Mouse (Mus musculus) heart, embryonic 10.5 days (tissue): Measurements from ENCODE around the gene Naa20. TPM values are rescaled to one million over a fixed set of nuclear protein-coding genes. Genes with fewer than 3 reads are reported as not detected.

Experiments
- DNase-seq: peaks from one replicate; pipeline ENCODE4 v3.0.0-alpha.2; 2017; ENCODE audit warnings: low spot score
- H3K27ac ChIP-seq: fragments of 300-500 bp; sonication (generic); 2 replicates; pipeline ENCODE4 v1.5.1; 2016; ENCODE audit warnings: mild to moderate bottlenecking
- H3K27me3 ChIP-seq: fragments of 300-500 bp; sonication (generic); 2 replicates; pipeline ENCODE4 v1.6.1; 2016; ENCODE audit warnings: mild to moderate bottlenecking; ENCODE audit not compliant: poor library complexity, insufficient read depth, severe bottlenecking
- H3K36me3 ChIP-seq: fragments of 300-500 bp; sonication (generic); 2 replicates; pipeline ENCODE4 v1.6.1; 2016; ENCODE audit warnings: mild to moderate bottlenecking, moderate library complexity
- H3K4me1 ChIP-seq: fragments of 300-500 bp; sonication (generic); 2 replicates; pipeline ENCODE4 v1.6.1; 2016; ENCODE audit warnings: mild to moderate bottlenecking
- H3K4me3 ChIP-seq: fragments of 300-500 bp; sonication (generic); 2 replicates; pipeline ENCODE4 v1.5.1; 2016; ENCODE audit warnings: mild to moderate bottlenecking, moderate library complexity
- H3K9me3 ChIP-seq: fragments of 300-500 bp; sonication (generic); 2 replicates; pipeline ENCODE4 v1.6.1; 2016; ENCODE audit warnings: mild to moderate bottlenecking, moderate library complexity
- WGBS: fragments of 180-500 bp; shearing (Covaris S2); methylation state at CpG from one replicate; pipeline ENCODE4 v1.1.7; 2016; 5-methylcytosine and 5-hydroxymethylcytosine counted together
- polyA plus RNA-seq: library from polyadenylated mRNA; unstranded; fragments of >200 nt; fragmentation: Nextera tagmentation; extraction: Ambion mirVana; gene quantifications from 2 replicates; pipeline ENCODE4 v1.2.1, GENCODE M21; 2016

Gene Naa20
- polyA plus RNA-seq, 1 experiment from 2014 or later = 196 TPM

DNA sequence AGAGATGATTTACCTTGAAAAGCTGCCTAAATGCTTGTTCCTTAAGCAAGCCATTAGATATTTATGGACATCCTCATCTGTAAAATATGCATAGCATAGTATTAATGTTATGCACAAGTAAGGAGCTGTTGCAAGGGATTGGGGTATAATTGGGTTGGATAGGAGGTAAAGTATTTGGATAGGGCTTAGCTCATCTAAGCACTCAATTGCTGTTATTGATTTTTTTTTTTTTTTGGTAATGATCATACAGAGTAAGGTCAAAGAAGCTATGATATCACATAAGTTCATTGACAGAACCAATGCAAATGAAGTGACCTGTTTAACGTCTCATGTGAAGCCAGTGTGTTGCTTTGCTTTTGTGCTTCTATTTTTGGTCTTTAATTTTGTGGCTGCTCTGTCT is 27.9 kb upstream of the Naa20 start:
- H3K27me3 ChIP-seq = no peaks in the 10 kb centered on the region
- 64% methylated on average over 1 of the region's 1 CpGs for WGBS
- peaks cover under 1% of the 10 kb centered on the region; the same call in 1 of the 2 replicates for H3K4me1 ChIP-seq
- H3K4me3 ChIP-seq = no peak overlapping the region
- no peaks in the 10 kb centered on the region for H3K9me3 ChIP-seq
- H3K36me3 ChIP-seq = peaks cover 33% of the 10 kb centered on the region
- no peak overlapping the region for H3K27ac ChIP-seq
- no peak for DNase-seq

DNA sequence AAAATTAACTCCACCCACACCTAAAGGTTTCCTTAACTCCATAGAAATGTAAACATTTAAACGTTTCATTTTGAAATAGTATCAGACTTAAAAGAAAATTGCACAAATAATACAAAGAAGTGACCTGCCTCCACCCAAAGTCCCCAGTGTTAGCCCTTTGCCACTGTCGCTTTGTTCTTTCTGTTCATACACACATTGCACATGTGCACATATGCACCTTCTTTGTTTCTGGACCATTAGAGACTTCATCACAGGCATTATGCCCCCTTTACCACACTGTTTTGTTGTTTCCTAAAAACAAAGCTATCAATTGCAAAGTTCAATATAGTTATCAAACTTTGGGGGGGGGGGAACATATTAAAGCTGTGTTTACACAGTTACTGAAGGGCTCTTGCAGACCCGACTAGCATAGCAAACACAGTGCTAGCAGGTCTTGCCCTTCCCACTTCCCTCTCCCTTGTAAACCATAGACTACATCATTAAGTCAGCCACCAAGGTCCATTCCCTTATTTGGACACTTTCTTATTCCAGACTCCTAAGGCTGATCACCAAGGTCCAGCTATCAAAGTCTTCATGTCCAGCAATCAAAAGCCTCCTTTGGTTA is 26.9 kb upstream of the Naa20 start:
- WGBS = 59% methylated on average over 3 of the region's 3 CpGs

GRCm38 (mm10) chr2:145877191-145877590 is 24.7 kb upstream of the Naa20 start:
- 87% methylated on average over 3 of the region's 3 CpGs for WGBS
- Histone ChIP-seq H3K4me1 (peaks cover 2% of the 10 kb centered on the region; the same call in 1 of the 2 replicates), H3K27me3 (no peaks in the 10 kb centered on the region), H3K9me3 (no peaks in the 10 kb centered on the region), H3K27ac (no peak overlapping the region), H3K4me3 (no peak overlapping the region), H3K36me3 (peaks cover 45% of the 10 kb centered on the region)
- no peak for DNase-seq

More for the DNA sequence above, 26.9 kb upstream of the Naa20 start:
- no peak for DNase-seq
- H3K27ac ChIP-seq = no peak overlapping the region
- H3K9me3 ChIP-seq = no peaks in the 10 kb centered on the region
- H3K27me3 ChIP-seq = no peaks in the 10 kb centered on the region
- H3K4me1 ChIP-seq = peaks cover 2% of the 10 kb centered on the region; the same call in 1 of the 2 replicates
- H3K36me3 ChIP-seq = peaks cover 37% of the 10 kb centered on the region
- no peak overlapping the region for H3K4me3 ChIP-seq

DNA sequence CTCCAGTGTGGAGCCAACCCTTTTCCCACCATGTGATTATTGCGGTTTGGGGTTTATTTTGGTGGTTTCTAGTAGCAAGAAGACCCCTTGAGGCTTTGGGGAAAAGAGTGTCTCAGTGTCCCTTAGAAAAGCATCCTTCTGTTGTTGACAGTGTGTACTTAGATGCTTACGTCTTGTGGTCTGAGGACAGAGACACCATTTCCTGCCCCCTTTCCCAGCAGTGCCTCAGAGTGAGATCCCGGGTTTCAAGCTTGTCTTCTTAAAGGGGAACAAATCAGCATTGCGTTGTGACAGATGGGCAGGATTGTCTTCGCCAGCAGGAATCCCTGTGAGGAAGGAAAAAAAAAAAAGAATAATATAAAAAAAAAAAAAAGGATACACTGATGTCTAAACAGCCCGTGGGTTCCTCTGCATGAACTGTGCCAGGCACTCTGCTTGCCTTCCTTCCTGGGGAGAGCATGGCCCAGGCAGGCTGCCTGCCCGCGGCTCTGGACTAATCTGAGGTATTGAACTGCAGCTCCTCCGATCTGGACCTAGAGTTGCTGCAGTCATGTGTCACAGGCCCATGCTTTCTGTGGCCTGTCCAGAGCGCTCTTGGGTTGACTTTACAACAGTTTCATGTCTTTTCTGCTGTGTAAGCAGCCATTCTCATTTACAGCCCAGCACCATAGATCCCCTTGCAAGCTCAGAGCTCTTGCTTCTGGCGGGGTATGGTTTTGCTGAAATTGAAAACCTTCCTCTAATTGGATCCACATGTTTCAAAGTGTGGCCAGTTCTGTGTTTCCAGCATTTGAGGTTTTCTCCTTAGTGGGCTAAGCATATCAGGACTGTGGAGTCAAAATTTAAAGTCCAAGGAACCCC is 20.8 kb upstream of the Naa20 start:
- no peak for DNase-seq
- Histone ChIP-seq H3K4me3 (no peak overlapping the region), H3K9me3 (no peaks in the 10 kb centered on the region), H3K36me3 (peaks cover 64% of the 10 kb centered on the region), H3K27me3 (no peaks in the 10 kb centered on the region), H3K27ac (no peak overlapping the region), H3K4me1 (peaks cover 28% of the 10 kb centered on the region)
- 73% methylated on average over 11 of the region's 11 CpGs for WGBS

GRCm38 (mm10) chr2:145881932-145882331 is 20.0 kb upstream of the Naa20 start:
- H3K27ac ChIP-seq = no peak overlapping the region
- WGBS = 86% methylated on average over 5 of the region's 5 CpGs

DNA sequence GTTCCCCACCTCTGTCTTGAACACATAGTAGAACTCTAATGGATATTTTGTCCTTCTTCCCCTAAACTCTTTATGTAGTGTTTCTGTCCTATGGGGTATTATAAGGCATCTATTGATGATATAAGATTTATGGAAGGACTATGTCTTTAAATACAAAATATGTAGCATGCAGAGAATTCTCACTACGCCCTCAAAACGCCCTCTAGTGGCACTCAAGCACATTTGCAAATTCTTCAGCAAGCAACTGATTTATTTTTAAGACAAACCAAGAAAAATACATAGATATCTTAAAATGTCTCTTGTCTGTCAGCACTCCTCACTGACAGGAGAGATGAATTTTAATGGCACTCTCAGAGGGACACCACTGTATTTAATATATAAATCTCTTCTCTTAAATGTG is 19.5 kb upstream of the Naa20 start:
- no peak overlapping the region for H3K4me3 ChIP-seq
- WGBS = 22% methylated on average over 2 of the region's 2 CpGs
- H3K9me3 ChIP-seq = no peaks in the 10 kb centered on the region
- H3K27me3 ChIP-seq = no peaks in the 10 kb centered on the region
- H3K4me1 ChIP-seq = peaks cover 28% of the 10 kb centered on the region
- DNase-seq = no peak
- no peak overlapping the region for H3K27ac ChIP-seq
- peaks cover 53% of the 10 kb centered on the region for H3K36me3 ChIP-seq

More at GRCm38 (mm10) chr2:145881932-145882331, 20.0 kb upstream of the Naa20 start:
- peaks cover 58% of the 10 kb centered on the region for H3K36me3 ChIP-seq
- no peaks in the 10 kb centered on the region for H3K9me3 ChIP-seq
- peaks cover 28% of the 10 kb centered on the region for H3K4me1 ChIP-seq
- no peak overlapping the region for H3K4me3 ChIP-seq
- no peak for DNase-seq
- no peaks in the 10 kb centered on the region for H3K27me3 ChIP-seq

GRCm38 (mm10) chr2:145884036-145884912 is 17.6 kb upstream of the Naa20 start:
- H3K4me3 ChIP-seq = no peak overlapping the region
- no peaks in the 10 kb centered on the region for H3K27me3 ChIP-seq

DNA sequence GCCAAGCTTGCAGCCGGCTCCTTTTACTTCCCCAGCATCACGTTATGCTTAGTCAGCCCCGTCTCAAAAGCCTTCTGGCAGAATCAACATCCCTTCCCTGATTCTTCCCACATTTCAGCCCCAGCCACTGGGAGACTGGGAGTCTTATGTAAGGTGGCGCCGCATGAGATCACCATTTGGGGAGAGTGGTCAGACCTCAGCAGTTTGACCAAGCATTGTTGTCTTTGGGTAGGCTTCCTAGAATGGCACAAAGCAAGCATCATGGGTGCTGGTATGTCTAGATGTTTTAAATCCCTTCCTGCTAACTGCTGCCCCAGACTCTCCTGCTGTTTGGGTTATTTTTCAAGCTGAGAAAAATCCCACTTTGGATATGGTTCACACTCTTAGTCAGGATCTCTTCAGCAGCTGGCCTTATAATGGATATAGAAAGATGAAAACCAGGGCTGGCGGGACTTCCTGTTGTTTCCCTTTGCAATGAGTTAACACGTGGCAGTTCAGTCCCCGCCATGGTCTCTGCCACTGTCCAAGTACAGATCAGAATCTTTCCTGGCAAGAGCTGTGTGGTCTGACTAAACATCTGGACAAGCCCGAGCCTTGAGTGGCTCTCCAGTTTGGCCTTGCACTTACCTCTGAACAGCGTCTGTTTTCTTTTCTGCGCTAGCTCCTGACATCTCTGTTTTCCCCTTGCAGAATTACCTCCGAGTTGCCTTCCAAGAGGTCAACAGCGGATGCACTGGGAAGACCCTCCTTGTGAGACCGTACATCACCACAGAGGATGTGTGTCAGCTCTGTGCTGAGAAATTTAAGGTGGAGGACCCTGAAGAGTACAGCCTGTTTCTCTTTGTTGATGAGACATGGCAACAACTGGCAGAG is 16.8 kb upstream of the Naa20 start:
- no peak for DNase-seq
- H3K27ac ChIP-seq = 0 out of 2 replicates have a peak overlapping the region, but pooled peaks have one; percentile 80
- peaks cover 26% of the 10 kb centered on the region for H3K36me3 ChIP-seq
- 53% methylated on average over 14 of the region's 14 CpGs for WGBS
- no peak overlapping the region for H3K4me3 ChIP-seq
- H3K27me3 ChIP-seq = no peaks in the 10 kb centered on the region
- H3K9me3 ChIP-seq = no peaks in the 10 kb centered on the region
- peaks cover 48% of the 10 kb centered on the region for H3K4me1 ChIP-seq

More at GRCm38 (mm10) chr2:145884036-145884912, 17.6 kb upstream of the Naa20 start:
- 34% methylated on average over 17 of the region's 17 CpGs for WGBS
- H3K27ac ChIP-seq = peak overlapping the region; percentile 80
- H3K9me3 ChIP-seq = no peaks in the 10 kb centered on the region
- no peak for DNase-seq
- H3K36me3 ChIP-seq = peaks cover 35% of the 10 kb centered on the region
- H3K4me1 ChIP-seq = peaks cover 44% of the 10 kb centered on the region

GRCm38 (mm10) chr2:145887937-145888765 is 13.7 kb upstream of the Naa20 start:
- H3K27ac ChIP-seq = peak overlapping the region; percentile 88
- H3K9me3 ChIP-seq = no peaks in the 10 kb centered on the region
- peak; percentile 86 for DNase-seq
- H3K4me1 ChIP-seq = peaks cover 46% of the 10 kb centered on the region
- H3K4me3 ChIP-seq = no peak overlapping the region
- 40% methylated on average over 14 of the region's 14 CpGs for WGBS
- peaks cover 19% of the 10 kb centered on the region; the same call in 1 of the 2 replicates for H3K36me3 ChIP-seq
- H3K27me3 ChIP-seq = no peaks in the 10 kb centered on the region

GRCm38 (mm10) chr2:145888766-145889480 is 13.0 kb upstream of the Naa20 start:
- WGBS = 63% methylated on average over 6 of the region's 6 CpGs
- Histone ChIP-seq H3K4me3 (no peak overlapping the region), H3K27ac (peak overlapping the region; percentile 88), H3K4me1 (peaks cover 39% of the 10 kb centered on the region), H3K36me3 (peaks cover 19% of the 10 kb centered on the region; the same call in 1 of the 2 replicates), H3K9me3 (no peaks in the 10 kb centered on the region), H3K27me3 (no peaks in the 10 kb centered on the region)
- DNase-seq = no peak

- Histone ChIP-seq H3K4me1 (peaks cover 23% of the 10 kb centered on the region), H3K4me3 (no peak overlapping the region), H3K9me3 (no peaks in the 10 kb centered on the region), H3K27ac (no peak overlapping the region), H3K36me3 (peaks cover 5% of the 10 kb centered on the region; the same call in 1 of the 2 replicates), H3K27me3 (no peaks in the 10 kb centered on the region)
- WGBS = 78% methylated on average over 2 of the region's 2 CpGs
- no peak for DNase-seq
Measured at GRCm38 (mm10) chr2:145890571-145890970, 11.3 kb upstream of the Naa20 start.
